Mouse (Mus musculus): ENCODE measurements at regions not wholly inside any gene's neighbourhood (a gene's known extent, or its start where the extent isn't known, plus 50 kb on each side); places are given as distances from the start of the nearest gene placed in this dataset.

GRCm38 (mm10) chr3:147133408-147133807 lies 281.2 kb downstream of the Ttll7 start:
- ATAC-seq (ENCODE audit: extremely low read depth, insufficient number of reproducible peaks, low FRiP score, low TSS enrichment), result no peak
- no peak overlapping the region for H3K4me3 ChIP-seq
- no peaks in the 10 kb centered on the region for H3K27me3 ChIP-seq (replicated peaks)
- no peak overlapping the region for H3K9ac ChIP-seq
- 80% methylated on average over 13 of the region's 13 CpGs for WGBS
- no peak overlapping the region for H3K27ac ChIP-seq (replicated peaks)
- H3K4me2 ChIP-seq, result no peak overlapping the region
- no peaks in the 10 kb centered on the region for H3K36me3 ChIP-seq
- no peaks in the 10 kb centered on the region for H3K4me1 ChIP-seq
- H3K9me3 ChIP-seq, result no peaks in the 10 kb centered on the region

GRCm38 (mm10) chr3:147140414-147140813 lies 288.2 kb downstream of the Ttll7 start:
- Histone ChIP-seq H3K4me1 (0 out of 2 replicates have a peak, but pooled peaks cover 4% of the 10 kb centered on the region), H3K27me3 (replicated peaks) (no peaks in the 10 kb centered on the region), H3K27ac (replicated peaks) (no peak overlapping the region), H3K4me2 (no peak overlapping the region), H3K9ac (no peak overlapping the region), H3K9me3 (no peaks in the 10 kb centered on the region), H3K36me3 (no peaks in the 10 kb centered on the region), H3K4me3 (no peak overlapping the region)
- 84% methylated on average over 3 of the region's 3 CpGs for WGBS
- ATAC-seq (ENCODE audit: extremely low read depth, insufficient number of reproducible peaks, low FRiP score, low TSS enrichment), result no peak

- no peak overlapping the region for H3K4me3 ChIP-seq
- H3K27me3 ChIP-seq (replicated peaks), result no peaks in the 10 kb centered on the region
- ATAC-seq (ENCODE audit: extremely low read depth, insufficient number of reproducible peaks, low FRiP score, low TSS enrichment), result no peak
- no peak overlapping the region for H3K27ac ChIP-seq (replicated peaks)
- H3K4me2 ChIP-seq, result no peak overlapping the region
- H3K9me3 ChIP-seq, result no peaks in the 10 kb centered on the region
- 64% methylated on average over 3 of the region's 3 CpGs for WGBS
- no peaks in the 10 kb centered on the region; the same call in 1 of the 2 replicates for H3K4me1 ChIP-seq
- no peaks in the 10 kb centered on the region for H3K36me3 ChIP-seq
- no peak overlapping the region for H3K9ac ChIP-seq
Observed at GRCm38 (mm10) chr3:147153456-147153855, 301.3 kb downstream of the Ttll7 start.

- WGBS, result 58% methylated on average over 2 of the region's 2 CpGs
- H3K9ac ChIP-seq, result no peak overlapping the region
- H3K27me3 ChIP-seq (replicated peaks), result no peaks in the 10 kb centered on the region
- no peak overlapping the region for H3K4me3 ChIP-seq
- H3K36me3 ChIP-seq, result no peaks in the 10 kb centered on the region
- no peaks in the 10 kb centered on the region for H3K9me3 ChIP-seq
- no peak overlapping the region for H3K27ac ChIP-seq (replicated peaks)
- ATAC-seq (ENCODE audit: extremely low read depth, insufficient number of reproducible peaks, low FRiP score, low TSS enrichment), result no peak
- no peaks in the 10 kb centered on the region; the same call in 1 of the 2 replicates for H3K4me1 ChIP-seq
- H3K4me2 ChIP-seq, result no peak overlapping the region
Observed at GRCm38 (mm10) chr3:147153998-147154397, 301.8 kb downstream of the Ttll7 start.

GRCm38 (mm10) chr3:147163126-147163525 lies 311.0 kb downstream of the Ttll7 start:
- Histone ChIP-seq H3K9me3 (no peaks in the 10 kb centered on the region), H3K36me3 (no peaks in the 10 kb centered on the region), H3K27ac (replicated peaks) (0 out of 2 replicates have a peak overlapping the region, but pooled peaks have one; percentile 5), H3K27me3 (replicated peaks) (no peaks in the 10 kb centered on the region), H3K4me1 (0 out of 2 replicates have a peak, but pooled peaks cover 7% of the 10 kb centered on the region), H3K4me2 (no peak overlapping the region), H3K4me3 (no peak overlapping the region), H3K9ac (no peak overlapping the region)
- ATAC-seq (ENCODE audit: extremely low read depth, insufficient number of reproducible peaks, low FRiP score, low TSS enrichment), result no peak
- 70% methylated on average over 10 of the region's 10 CpGs for WGBS

- WGBS, result 82% methylated on average over 5 of the region's 5 CpGs
- no peak overlapping the region for H3K4me2 ChIP-seq
- H3K27me3 ChIP-seq (replicated peaks), result no peaks in the 10 kb centered on the region
- H3K36me3 ChIP-seq, result no peaks in the 10 kb centered on the region
- 0 out of 2 replicates have a peak overlapping the region, but pooled peaks have one; percentile 5 for H3K27ac ChIP-seq (replicated peaks)
- ATAC-seq (ENCODE audit: extremely low read depth, insufficient number of reproducible peaks, low FRiP score, low TSS enrichment), result no peak
- H3K9ac ChIP-seq, result no peak overlapping the region
- H3K4me1 ChIP-seq, result 0 out of 2 replicates have a peak, but pooled peaks cover 7% of the 10 kb centered on the region
- H3K9me3 ChIP-seq, result no peaks in the 10 kb centered on the region
- no peak overlapping the region for H3K4me3 ChIP-seq
Observed at GRCm38 (mm10) chr3:147163540-147163939, 311.4 kb downstream of the Ttll7 start.

- Histone ChIP-seq H3K4me2 (no peak overlapping the region), H3K9me3 (no peaks in the 10 kb centered on the region), H3K4me1 (0 out of 2 replicates have a peak, but pooled peaks cover 7% of the 10 kb centered on the region), H3K27ac (replicated peaks) (no peak overlapping the region), H3K36me3 (no peaks in the 10 kb centered on the region), H3K27me3 (replicated peaks) (no peaks in the 10 kb centered on the region), H3K9ac (no peak overlapping the region), H3K4me3 (no peak overlapping the region)
- 71% methylated on average over 6 of the region's 6 CpGs for WGBS
- ATAC-seq (ENCODE audit: extremely low read depth, insufficient number of reproducible peaks, low FRiP score, low TSS enrichment), result no peak
Observed at GRCm38 (mm10) chr3:147164931-147165330, 312.8 kb downstream of the Ttll7 start.

- H3K4me3 ChIP-seq, result no peak overlapping the region
- 64% methylated on average over 5 of the region's 5 CpGs for WGBS
- no peak for ATAC-seq (ENCODE audit: extremely low read depth, insufficient number of reproducible peaks, low FRiP score, low TSS enrichment)
Observed at GRCm38 (mm10) chr3:147166555-147166954, 314.4 kb downstream of the Ttll7 start.

GRCm38 (mm10) chr3:147169215-147169614 lies 317.0 kb downstream of the Ttll7 start:
- H3K4me1 ChIP-seq, result no peaks in the 10 kb centered on the region

More at GRCm38 (mm10) chr3:147166555-147166954, 314.4 kb downstream of the Ttll7 start:
- Histone ChIP-seq H3K4me1 (0 out of 2 replicates have a peak, but pooled peaks cover 7% of the 10 kb centered on the region), H3K4me2 (no peak overlapping the region), H3K27me3 (replicated peaks) (no peaks in the 10 kb centered on the region), H3K36me3 (no peaks in the 10 kb centered on the region), H3K27ac (replicated peaks) (no peak overlapping the region), H3K9ac (no peak overlapping the region), H3K9me3 (no peaks in the 10 kb centered on the region)

GRCm38 (mm10) chr3:147170106-147170505 lies 317.9 kb downstream of the Ttll7 start:
- 47% methylated on average over 2 of the region's 2 CpGs for WGBS
- no peak for ATAC-seq (ENCODE audit: extremely low read depth, insufficient number of reproducible peaks, low FRiP score, low TSS enrichment)
- no peaks in the 10 kb centered on the region for H3K36me3 ChIP-seq
- H3K4me1 ChIP-seq, result no peaks in the 10 kb centered on the region
- H3K27me3 ChIP-seq (replicated peaks), result no peaks in the 10 kb centered on the region
- no peak overlapping the region for H3K4me3 ChIP-seq
- H3K4me2 ChIP-seq, result no peak overlapping the region
- no peaks in the 10 kb centered on the region for H3K9me3 ChIP-seq
- no peak overlapping the region for H3K9ac ChIP-seq
- H3K27ac ChIP-seq (replicated peaks), result no peak overlapping the region

More at GRCm38 (mm10) chr3:147169215-147169614, 317.0 kb downstream of the Ttll7 start:
- Histone ChIP-seq H3K27ac (replicated peaks) (no peak overlapping the region), H3K9me3 (no peaks in the 10 kb centered on the region), H3K9ac (no peak overlapping the region), H3K4me3 (no peak overlapping the region), H3K4me2 (no peak overlapping the region), H3K36me3 (no peaks in the 10 kb centered on the region), H3K27me3 (replicated peaks) (no peaks in the 10 kb centered on the region)
- ATAC-seq (ENCODE audit: extremely low read depth, insufficient number of reproducible peaks, low FRiP score, low TSS enrichment), result no peak
- WGBS, result 86% methylated on average over 2 of the region's 2 CpGs

- 69% methylated on average over 6 of the region's 6 CpGs for WGBS
- H3K4me1 ChIP-seq, result peaks cover 24% of the 10 kb centered on the region
- H3K36me3 ChIP-seq, result no peaks in the 10 kb centered on the region
- no peak overlapping the region for H3K4me3 ChIP-seq
- no peak overlapping the region for H3K4me2 ChIP-seq
- no peaks in the 10 kb centered on the region for H3K27me3 ChIP-seq (replicated peaks)
- H3K9me3 ChIP-seq, result no peaks in the 10 kb centered on the region
- no peak overlapping the region for H3K9ac ChIP-seq
- ATAC-seq (ENCODE audit: extremely low read depth, insufficient number of reproducible peaks, low FRiP score, low TSS enrichment), result no peak
- no peak overlapping the region for H3K27ac ChIP-seq (replicated peaks)
Observed at GRCm38 (mm10) chr3:147178746-147179145, 326.6 kb downstream of the Ttll7 start.

- 64% methylated on average over 4 of the region's 4 CpGs for WGBS
- no peak overlapping the region for H3K4me3 ChIP-seq
- no peak overlapping the region for H3K4me2 ChIP-seq
- H3K36me3 ChIP-seq, result no peaks in the 10 kb centered on the region
- H3K9me3 ChIP-seq, result no peaks in the 10 kb centered on the region
- H3K27me3 ChIP-seq (replicated peaks), result no peaks in the 10 kb centered on the region
- H3K27ac ChIP-seq (replicated peaks), result no peak overlapping the region
- no peak overlapping the region for H3K9ac ChIP-seq
- ATAC-seq (ENCODE audit: extremely low read depth, insufficient number of reproducible peaks, low FRiP score, low TSS enrichment), result no peak
- peaks cover 24% of the 10 kb centered on the region for H3K4me1 ChIP-seq
Observed at GRCm38 (mm10) chr3:147180711-147181110, 328.5 kb downstream of the Ttll7 start.
